Mouse (Mus musculus) kidney, adult 9 months (tissue): ENCODE data around the gene Trmt10c.

Experiments
- DNase-seq: peaks from one replicate; pipeline ENCODE4 v3.0.0; 2022

Trmt10c gene

GRCm38 (mm10) chr16:56038090-56038489, 471 bp upstream of the Trmt10c start:
- no peak for DNase-seq

DNA sequence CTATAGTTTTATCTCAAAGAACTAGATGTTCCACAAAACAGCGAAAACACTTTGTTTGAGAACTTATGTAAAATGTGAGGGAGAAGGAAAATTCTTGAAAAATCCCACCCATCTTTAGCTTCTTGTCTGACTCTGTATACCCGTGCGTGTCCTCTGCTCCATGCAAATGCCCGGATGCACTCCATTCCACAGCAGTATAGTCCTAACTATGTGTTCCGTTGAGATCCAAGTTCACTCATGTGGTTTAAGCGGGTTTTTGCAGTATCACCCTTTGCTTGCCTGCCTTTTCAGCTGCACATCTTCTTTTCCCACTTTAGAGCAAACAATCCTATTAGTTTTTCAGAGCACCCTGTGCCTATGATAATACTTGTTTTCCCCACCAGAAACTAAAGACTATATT, 1.1 kb downstream of the Trmt10c start:
- DNase-seq: no peak

DNA sequence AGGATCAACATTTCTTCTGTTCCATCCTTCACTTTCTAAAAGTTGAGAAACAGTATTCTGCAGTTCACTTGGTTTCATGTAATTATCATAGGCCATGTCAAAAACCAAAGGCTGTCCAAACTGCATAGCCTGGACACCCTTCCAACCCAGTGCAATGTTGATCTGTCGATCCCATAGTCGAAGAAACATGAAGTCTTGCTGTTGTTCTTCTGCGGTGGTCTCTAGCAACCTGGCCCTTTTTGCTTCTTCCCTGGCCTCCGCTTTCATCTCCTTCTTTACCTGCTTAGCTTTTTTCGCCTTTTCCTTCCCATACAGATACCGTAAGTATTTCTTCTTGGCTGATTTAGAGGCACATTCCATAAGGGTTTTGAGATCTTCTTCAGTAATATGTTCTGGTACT, 3.1 kb downstream of the Trmt10c start:
- DNase-seq: no peak

DNA sequence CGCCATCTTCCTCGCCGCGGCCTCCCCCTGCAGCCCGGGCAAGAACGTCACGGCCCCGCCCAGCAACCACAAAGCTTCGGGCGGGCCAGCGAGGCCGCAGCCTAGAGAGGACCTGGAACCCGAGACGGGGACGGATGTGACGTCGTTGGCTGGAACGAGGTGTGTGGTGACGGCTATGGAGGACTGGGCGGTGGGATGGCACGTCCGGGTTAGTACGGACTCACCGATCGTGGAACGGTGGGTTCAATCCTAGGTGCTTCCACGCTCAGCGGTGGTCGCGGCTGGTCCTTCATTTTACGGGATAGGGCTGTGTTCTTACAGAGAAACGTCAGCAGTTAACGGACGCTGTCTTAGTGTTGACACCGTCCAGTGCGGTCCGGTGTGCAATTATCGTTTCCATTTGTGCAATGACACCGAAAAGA, 7.9 kb downstream of the Trmt10c start, which contains the start of gene Pcnp:
TSS of gene Pcnp (minus strand) at position 79 of the 422 bp plus-strand sequence.
- DNase-seq: peak; percentile 98

DNA sequence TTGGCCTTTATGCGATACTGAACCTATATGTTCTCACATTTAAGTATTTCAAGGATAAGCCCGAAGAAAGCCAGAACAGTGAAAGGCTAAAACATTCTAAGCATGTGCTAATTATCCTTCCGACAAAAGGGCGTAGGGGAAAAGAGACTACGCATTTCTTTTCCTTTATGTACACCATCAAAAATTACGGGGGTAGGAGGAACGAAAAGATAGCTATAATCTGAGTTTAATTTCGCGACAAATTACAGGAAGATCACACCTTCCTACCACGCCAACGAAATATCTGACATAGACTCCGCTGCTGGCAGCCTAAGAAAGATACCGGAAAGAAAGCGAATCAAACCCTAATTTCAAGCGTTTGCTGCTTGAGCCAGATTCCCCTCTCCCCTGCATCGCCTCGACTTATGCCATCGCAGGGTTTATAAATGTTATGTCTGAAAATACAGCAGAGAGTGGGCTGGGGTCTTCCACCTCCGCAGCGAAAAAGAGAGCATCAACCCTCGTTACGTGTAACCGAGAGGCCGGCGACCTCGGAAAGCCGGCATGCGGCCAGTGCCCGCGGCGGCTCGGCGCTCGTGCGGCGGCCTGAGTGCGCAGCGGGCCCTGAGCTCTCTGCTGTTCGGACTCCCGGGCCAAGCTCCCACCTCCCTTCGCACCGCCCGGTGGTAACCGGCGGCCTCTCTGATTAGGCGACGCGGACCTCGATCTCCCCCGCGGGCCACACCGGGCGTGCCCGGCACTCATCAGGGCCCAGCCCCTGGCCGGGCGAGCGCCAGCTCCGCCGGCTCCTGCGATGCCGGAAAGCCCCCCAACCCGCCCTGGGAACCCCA, 8.7 kb downstream of the Trmt10c start:
- no peak for DNase-seq

DNA sequence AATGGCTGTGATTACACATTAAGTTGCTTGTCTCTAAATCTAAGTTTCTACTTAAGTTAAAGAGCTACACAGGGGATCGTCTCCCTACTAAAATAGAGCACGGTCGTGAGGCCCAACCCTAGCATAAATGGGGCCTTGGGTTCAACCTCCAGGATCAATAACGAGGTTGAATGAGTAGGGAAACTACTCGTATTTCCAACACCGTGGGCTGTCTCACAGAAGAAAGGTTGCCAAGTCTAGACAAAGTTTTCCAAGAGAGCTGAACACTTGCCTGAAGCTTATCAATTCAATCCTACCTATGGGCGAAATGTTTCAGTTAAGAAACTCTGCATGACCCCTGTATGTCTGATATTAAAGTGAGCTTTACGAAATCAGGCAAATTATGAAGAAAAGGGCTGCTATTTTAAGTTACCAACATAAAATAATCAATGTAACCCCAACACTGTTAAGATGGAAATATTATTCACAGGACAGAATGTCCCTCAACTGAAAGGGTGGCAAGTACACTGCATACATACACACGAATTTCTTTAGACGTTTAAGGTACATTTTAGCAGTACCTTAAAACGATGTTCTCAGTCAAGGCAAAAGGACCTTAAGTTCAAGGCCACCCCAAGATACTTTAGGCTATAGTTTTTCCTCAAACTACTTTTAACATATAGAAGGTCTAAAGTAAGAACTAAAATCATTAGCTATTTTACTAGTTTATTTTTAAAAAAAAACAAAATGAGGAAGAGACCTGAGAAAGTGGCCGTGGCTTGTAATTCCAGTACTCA, 9.6 kb downstream of the Trmt10c start:
- no peak for DNase-seq

GRCm38 (mm10) chr16:56019660-56020059, 18.0 kb downstream of the Trmt10c start:
- DNase-seq: no peak

- DNase-seq: no peak
Measured at GRCm38 (mm10) chr16:56014076-56014475, 23.5 kb downstream of the Trmt10c start.

- DNase-seq: no peak
Measured at GRCm38 (mm10) chr16:56012789-56013743, 24.6 kb downstream of the Trmt10c start.

DNA sequence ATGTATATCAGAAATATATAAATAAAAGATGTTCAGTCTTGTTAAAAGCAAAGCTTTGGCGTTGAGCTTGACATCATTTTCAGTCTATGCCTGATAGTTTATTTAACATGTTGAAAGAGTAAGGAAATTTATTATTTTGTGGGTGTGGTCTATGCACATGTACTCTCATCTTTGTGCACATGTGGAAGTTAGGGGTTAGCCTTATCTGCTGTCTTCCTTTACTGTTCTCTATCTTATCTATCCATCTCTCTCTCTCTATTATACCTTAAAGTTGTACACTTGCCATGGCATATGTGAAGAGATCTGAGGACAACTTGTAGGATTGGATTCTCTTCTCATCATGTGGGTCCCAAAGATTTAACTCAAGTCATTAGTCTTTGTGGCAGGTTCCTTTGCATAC, 28.8 kb downstream of the Trmt10c start:
- no peak for DNase-seq

DNA sequence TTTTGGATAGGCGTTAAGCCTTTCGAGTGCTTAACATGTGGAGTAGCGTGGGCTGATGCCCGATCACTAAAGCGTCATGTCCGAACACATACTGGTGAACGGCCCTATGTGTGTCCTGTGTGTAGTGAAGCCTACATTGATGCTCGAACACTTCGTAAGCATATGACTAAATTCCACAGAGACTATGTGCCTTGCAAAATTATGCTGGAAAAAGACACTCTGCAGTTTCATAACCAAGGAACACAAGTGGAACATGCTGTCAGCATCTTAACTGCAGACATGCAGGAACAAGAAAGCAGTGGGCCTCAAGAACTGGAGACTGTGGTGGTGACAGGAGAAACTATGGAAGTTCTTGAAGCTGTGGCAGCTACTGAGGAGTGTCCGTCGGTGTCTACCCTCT, 30.8 kb downstream of the Trmt10c start:
- DNase-seq: no peak

GRCm38 (mm10) chr16:55994235-55994634, 43.4 kb downstream of the Trmt10c start:
- no peak for DNase-seq

DNA sequence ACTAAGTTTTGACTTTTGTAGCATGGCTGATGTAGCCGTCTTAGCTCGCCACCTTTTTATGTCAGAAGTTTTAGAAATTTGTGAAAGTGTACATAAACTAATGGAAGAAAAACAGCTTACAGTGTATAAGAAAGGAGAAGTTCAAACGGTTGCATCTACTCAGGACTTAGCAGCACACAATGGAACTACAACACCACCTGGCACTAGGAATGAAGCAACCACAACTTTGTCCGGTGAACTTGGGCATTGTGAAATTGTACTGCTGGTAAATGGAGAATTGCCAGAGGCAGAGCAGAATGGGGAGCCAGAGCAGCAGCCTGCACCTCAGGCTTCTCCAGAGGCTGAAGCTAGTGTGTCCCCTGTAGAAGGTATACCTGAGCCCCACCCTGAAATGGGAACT, 47.3 kb downstream of the Trmt10c start:
- no peak for DNase-seq

- no peak for DNase-seq
Measured at GRCm38 (mm10) chr16:55986001-55986400, 51.6 kb downstream of the Trmt10c start.
